Mouse (Mus musculus) brain, embryonic 14.5 days (tissue): ENCODE measurements around the gene Hnrnpu.

ENCODE experiments used
- CTCF ChIP-seq: fragments of 200-500 bp; IDR thresholded peaks from 2 replicates; pipeline ENCODE4 v1.5.1; 2012; ENCODE audit warnings: inconsistent platforms, mild to moderate bottlenecking, moderate library complexity, borderline replicate concordance; ENCODE audit not compliant: insufficient read depth, insufficient read length; ENCODE audit errors: extremely low read depth
- POLR2A ChIP-seq: fragments of 200-500 bp; IDR thresholded peaks from 2 replicates; pipeline ENCODE4 v1.6.1; 2012; ENCODE audit warnings: mild to moderate bottlenecking, inconsistent platforms, borderline replicate concordance; ENCODE audit not compliant: poor library complexity, insufficient read depth, insufficient read length, severe bottlenecking; ENCODE audit errors: extremely low read depth

DNA sequence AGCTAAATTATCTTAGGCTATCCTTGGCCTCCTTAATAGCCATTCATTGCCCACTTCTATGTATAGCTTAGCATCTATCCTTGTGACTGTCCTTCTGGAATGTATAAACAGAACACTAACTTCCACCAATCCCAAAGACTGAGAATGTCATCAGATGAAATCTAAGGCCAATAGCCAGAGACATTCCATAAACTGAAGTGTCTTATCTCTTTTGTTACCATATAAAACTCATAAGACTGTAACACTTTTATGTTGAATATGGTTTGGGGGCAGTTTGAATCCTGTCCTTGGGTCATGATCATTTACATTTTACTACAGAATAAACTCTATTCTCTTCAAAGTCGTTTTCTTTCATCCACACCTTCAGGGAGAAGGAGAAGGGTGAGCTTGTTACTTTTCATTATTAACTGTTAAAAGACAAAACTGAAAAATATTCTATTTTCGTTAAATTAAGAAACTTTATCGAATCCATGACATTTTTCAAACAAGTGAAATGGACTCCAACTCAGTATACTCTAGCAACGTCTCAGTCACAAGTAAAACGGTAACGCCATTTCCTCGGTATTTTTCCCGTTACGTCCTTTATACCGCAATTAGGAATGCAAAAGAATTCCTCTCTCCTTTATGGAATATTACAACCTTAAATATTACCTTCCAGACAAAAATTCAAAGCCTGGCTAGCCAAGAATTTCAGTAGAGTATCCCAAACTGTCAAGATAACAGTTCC lies 20.2 kb downstream of the Hnrnpu start:
- no peak for TF ChIP-seq CTCF
- no peak for TF ChIP-seq POLR2A
